Mouse (Mus musculus) hindbrain, embryonic 15.5 days (tissue): Measurements from ENCODE around the gene Tmem222. TPM values are rescaled to one million over a fixed set of nuclear protein-coding genes. Genes with fewer than 3 reads are reported as not detected.
A peak's percentile ranks its signal among the peaks of the same experiment; 100 is the strongest.

Experiments
- ATAC-seq: fragments of 200-750 bp; cut with Nextera tagmentation; 2 replicates; pipeline ENCODE4 v1.8.0; 2017; ENCODE audit warnings: low read depth, moderate number of reproducible peaks, moderate TSS enrichment; ENCODE audit not compliant: low FRiP score
- H3K27ac ChIP-seq: fragments of 300-500 bp; sonication (generic); replicated peaks from 2 replicates; pipeline ENCODE4 v1.5.1; 2015; ENCODE audit warnings: mild to moderate bottlenecking, inconsistent platforms
- H3K27me3 ChIP-seq: fragments of 300-500 bp; sonication (generic); 2 replicates; pipeline ENCODE4 v1.6.1; 2015; ENCODE audit warnings: control low read depth, inconsistent platforms
- H3K36me3 ChIP-seq: fragments of 300-500 bp; sonication (generic); 2 replicates; pipeline ENCODE4 v1.6.1; 2015; ENCODE audit warnings: control low read depth, inconsistent platforms
- H3K4me1 ChIP-seq: fragments of 300-500 bp; sonication (generic); replicated peaks from 2 replicates; pipeline ENCODE4 v1.6.1; 2015; ENCODE audit warnings: control low read depth, inconsistent platforms
- H3K4me2 ChIP-seq: fragments of 300-500 bp; sonication (generic); 2 replicates; pipeline ENCODE4 v1.6.1; 2015; ENCODE audit warnings: moderate library complexity, mild to moderate bottlenecking, inconsistent platforms
- H3K4me3 ChIP-seq: fragments of 300-500 bp; sonication (generic); 2 replicates; pipeline ENCODE4 v1.5.1; 2015; ENCODE audit warnings: mild to moderate bottlenecking, inconsistent platforms
- H3K9ac ChIP-seq: fragments of 300-500 bp; sonication (generic); 2 replicates; pipeline ENCODE4 v1.6.1; 2015; ENCODE audit warnings: inconsistent platforms
- H3K9me3 ChIP-seq: fragments of 300-500 bp; sonication (generic); 2 replicates; pipeline ENCODE4 v1.6.1; 2016; ENCODE audit warnings: control low read depth, inconsistent platforms
- WGBS: fragments of 180-500 bp; shearing (Covaris S2); methylation state at CpG from one replicate; pipeline ENCODE4 v1.1.7; 2015; 5-methylcytosine and 5-hydroxymethylcytosine counted together
- polyA plus RNA-seq: library from polyadenylated mRNA; unstranded; fragments of >200 nt; fragmentation: Nextera tagmentation; extraction: Ambion mirVana; gene quantifications from 2 replicates; pipeline ENCODE4 v1.2.1, GENCODE M21; 2015

Gene Tmem222
- polyA plus RNA-seq: 109 and 121 TPM in 2 replicates

GRCm38 (mm10) chr4:133277104-133278026, at the start of gene Tmem222:
TSS of gene Tmem222 (minus strand) at chr4:133277792.
- peak within 1 kb of the TSS; percentile 85 for H3K4me2 ChIP-seq
- no peaks in the 10 kb centered on the region for H3K9me3 ChIP-seq
- H3K27me3 ChIP-seq: no peaks in the 10 kb centered on the region
- peak within 1 kb of the TSS; percentile 95 for H3K27ac ChIP-seq
- peaks cover 26% of the 10 kb centered on the region for H3K4me1 ChIP-seq
- WGBS: 0% methylated on average over 73 of the region's 73 CpGs
- H3K9ac ChIP-seq: peak within 1 kb of the TSS; percentile 91
- ATAC-seq: peak; percentile 93
- no peaks in the 10 kb centered on the region for H3K36me3 ChIP-seq
- peak within 1 kb of the TSS; percentile 95 for H3K4me3 ChIP-seq

DNA sequence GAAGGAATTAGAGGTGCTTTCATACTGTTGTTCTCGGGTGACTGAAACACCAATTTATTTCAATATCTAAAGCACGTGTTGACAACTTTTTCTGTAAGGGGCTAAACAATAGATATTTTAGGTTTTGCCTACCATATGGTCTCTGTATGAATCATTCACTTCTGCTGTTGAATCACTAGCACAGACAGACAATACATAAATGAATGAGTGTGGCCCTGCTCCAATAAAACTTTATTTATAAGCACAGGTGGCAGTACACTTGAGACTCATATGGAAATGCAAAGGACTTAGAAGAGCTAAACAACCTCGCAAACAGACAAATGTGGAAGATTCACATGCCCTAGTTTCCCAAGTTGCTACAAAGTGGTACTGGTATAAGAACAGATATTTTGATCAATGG, 42.1 kb upstream of the Tmem222 start:
- Histone ChIP-seq H3K36me3 (peaks cover 3% of the 10 kb centered on the region; the same call in 1 of the 2 replicates), H3K4me1 (no peaks in the 10 kb centered on the region), H3K4me3 (no peak overlapping the region), H3K4me2 (no peak overlapping the region), H3K9ac (no peak overlapping the region), H3K9me3 (no peaks in the 10 kb centered on the region), H3K27me3 (no peaks in the 10 kb centered on the region), H3K27ac (no peak overlapping the region)
- WGBS: 98% methylated on average over 3 of the region's 3 CpGs
- ATAC-seq: no peak

GRCm38 (mm10) chr4:133315991-133316390, 38.4 kb upstream of the Tmem222 start:
- ATAC-seq: no peak
- H3K36me3 ChIP-seq: 0 out of 2 replicates have a peak, but pooled peaks cover 3% of the 10 kb centered on the region

GRCm38 (mm10) chr4:133314896-133315295, 37.3 kb upstream of the Tmem222 start:
- Histone ChIP-seq H3K4me1 (no peaks in the 10 kb centered on the region), H3K9ac (no peak overlapping the region), H3K36me3 (0 out of 2 replicates have a peak, but pooled peaks cover 3% of the 10 kb centered on the region), H3K4me3 (no peak overlapping the region), H3K27me3 (no peaks in the 10 kb centered on the region), H3K9me3 (no peaks in the 10 kb centered on the region), H3K27ac (no peak overlapping the region), H3K4me2 (no peak overlapping the region)
- no peak for ATAC-seq
- 73% methylated on average over 8 of the region's 8 CpGs for WGBS

More at GRCm38 (mm10) chr4:133315991-133316390, 38.4 kb upstream of the Tmem222 start:
- H3K27me3 ChIP-seq: no peaks in the 10 kb centered on the region
- no peaks in the 10 kb centered on the region for H3K9me3 ChIP-seq
- H3K9ac ChIP-seq: no peak overlapping the region
- WGBS: 95% methylated on average over 5 of the region's 5 CpGs
- H3K27ac ChIP-seq: no peak overlapping the region
- no peak overlapping the region for H3K4me2 ChIP-seq
- no peaks in the 10 kb centered on the region for H3K4me1 ChIP-seq
- H3K4me3 ChIP-seq: no peak overlapping the region

- Histone ChIP-seq H3K36me3 (peaks cover 8% of the 10 kb centered on the region; the same call in 1 of the 2 replicates), H3K9ac (no peak overlapping the region), H3K27me3 (no peaks in the 10 kb centered on the region), H3K4me1 (no peaks in the 10 kb centered on the region), H3K4me3 (no peak overlapping the region), H3K9me3 (no peaks in the 10 kb centered on the region), H3K4me2 (no peak overlapping the region), H3K27ac (no peak overlapping the region)
- no peak for ATAC-seq
- 0% methylated on average over 3 of the region's 3 CpGs for WGBS
Observed at GRCm38 (mm10) chr4:133309948-133310347, 32.4 kb upstream of the Tmem222 start.

DNA sequence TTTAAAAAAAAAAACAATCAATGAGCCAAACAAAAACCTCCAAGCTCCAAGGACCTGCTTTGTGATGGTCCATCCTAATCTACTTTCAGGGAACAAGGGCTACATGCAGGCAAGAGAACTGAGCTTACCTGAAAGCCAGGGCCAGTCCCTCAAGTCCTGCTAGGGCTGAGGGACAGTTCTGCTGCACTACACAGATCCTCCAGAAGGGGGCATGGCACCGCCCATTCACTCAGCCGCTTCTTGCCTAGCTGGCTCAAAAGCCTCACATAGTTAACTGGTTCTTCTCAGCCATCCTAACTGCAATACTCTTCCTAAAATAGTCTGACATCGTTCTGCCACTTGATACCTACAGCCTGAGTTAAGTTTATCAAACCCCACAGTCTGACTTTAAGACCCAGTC, 29.7 kb upstream of the Tmem222 start:
- Histone ChIP-seq H3K9ac (no peak overlapping the region), H3K27ac (no peak overlapping the region), H3K4me2 (no peak overlapping the region), H3K4me1 (no peaks in the 10 kb centered on the region), H3K9me3 (no peaks in the 10 kb centered on the region), H3K36me3 (peaks cover 22% of the 10 kb centered on the region; the same call in 1 of the 2 replicates), H3K4me3 (no peak overlapping the region), H3K27me3 (no peaks in the 10 kb centered on the region)
- no peak for ATAC-seq
- WGBS: 44% methylated on average over 3 of the region's 3 CpGs

DNA sequence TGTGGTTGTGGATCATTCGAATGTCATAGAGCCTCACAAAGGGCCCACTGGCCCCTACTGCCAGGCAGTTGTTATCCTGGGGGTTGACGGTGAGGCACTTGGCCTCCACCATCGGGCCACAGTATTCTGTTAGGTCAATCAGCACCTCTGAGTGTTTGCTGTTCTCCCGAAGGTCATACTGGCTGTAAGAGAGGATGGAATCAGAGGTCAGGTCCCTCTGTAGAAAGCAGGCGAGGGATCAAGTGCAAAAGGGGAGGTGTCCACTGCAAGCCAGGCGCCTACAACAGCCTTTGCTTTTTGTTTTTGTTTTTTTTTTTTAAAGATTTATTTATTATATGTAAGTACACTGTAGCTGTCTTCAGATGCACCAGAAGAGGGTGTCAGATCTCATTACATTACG, 28.2 kb upstream of the Tmem222 start:
- Histone ChIP-seq H3K36me3 (peaks cover 30% of the 10 kb centered on the region; the same call in 1 of the 2 replicates), H3K4me2 (no peak overlapping the region), H3K4me1 (no peaks in the 10 kb centered on the region; the same call in 1 of the 2 replicates), H3K27me3 (no peaks in the 10 kb centered on the region), H3K9me3 (no peaks in the 10 kb centered on the region), H3K27ac (no peak overlapping the region), H3K9ac (no peak overlapping the region), H3K4me3 (no peak overlapping the region)
- 96% methylated on average over 7 of the region's 7 CpGs for WGBS
- ATAC-seq: no peak

GRCm38 (mm10) chr4:133304770-133305169, 27.2 kb upstream of the Tmem222 start:
- Histone ChIP-seq H3K36me3 (peaks cover 30% of the 10 kb centered on the region; the same call in 1 of the 2 replicates), H3K4me3 (no peak overlapping the region), H3K9me3 (no peaks in the 10 kb centered on the region), H3K9ac (no peak overlapping the region), H3K4me1 (peaks cover 10% of the 10 kb centered on the region), H3K4me2 (no peak overlapping the region), H3K27me3 (no peaks in the 10 kb centered on the region), H3K27ac (no peak overlapping the region)
- WGBS: 95% methylated on average over 7 of the region's 7 CpGs
- no peak for ATAC-seq

GRCm38 (mm10) chr4:133302668-133303067, 25.1 kb upstream of the Tmem222 start:
- Histone ChIP-seq H3K4me1 (peaks cover 31% of the 10 kb centered on the region), H3K9ac (no peak overlapping the region), H3K27me3 (no peaks in the 10 kb centered on the region), H3K4me2 (no peak overlapping the region), H3K4me3 (no peak overlapping the region), H3K36me3 (peaks cover 30% of the 10 kb centered on the region; the same call in 1 of the 2 replicates), H3K27ac (no peak overlapping the region), H3K9me3 (no peaks in the 10 kb centered on the region)
- 86% methylated on average over 5 of the region's 5 CpGs for WGBS
- no peak for ATAC-seq

- Histone ChIP-seq H3K27me3 (no peaks in the 10 kb centered on the region), H3K9me3 (no peaks in the 10 kb centered on the region), H3K9ac (no peak overlapping the region), H3K4me3 (no peak overlapping the region), H3K36me3 (peaks cover 30% of the 10 kb centered on the region; the same call in 1 of the 2 replicates), H3K27ac (no peak overlapping the region), H3K4me1 (peaks cover 35% of the 10 kb centered on the region), H3K4me2 (no peak overlapping the region)
- ATAC-seq: no peak
- 23% methylated on average over 4 of the region's 4 CpGs for WGBS
Observed at GRCm38 (mm10) chr4:133301802-133302201, 24.2 kb upstream of the Tmem222 start.

GRCm38 (mm10) chr4:133300421-133300820, 22.8 kb upstream of the Tmem222 start:
- H3K4me1 ChIP-seq: peaks cover 35% of the 10 kb centered on the region
- H3K9me3 ChIP-seq: no peaks in the 10 kb centered on the region
- no peak for ATAC-seq
- H3K4me3 ChIP-seq: no peak overlapping the region
- WGBS: 71% methylated on average over 11 of the region's 11 CpGs
- H3K4me2 ChIP-seq: no peak overlapping the region
- H3K9ac ChIP-seq: no peak overlapping the region
- H3K27me3 ChIP-seq: no peaks in the 10 kb centered on the region
- H3K36me3 ChIP-seq: peaks cover 35% of the 10 kb centered on the region
- H3K27ac ChIP-seq: peak overlapping the region; percentile 79

GRCm38 (mm10) chr4:133299701-133300100, 22.1 kb upstream of the Tmem222 start:
- Histone ChIP-seq H3K27me3 (no peaks in the 10 kb centered on the region), H3K4me1 (peaks cover 35% of the 10 kb centered on the region), H3K4me2 (no peak overlapping the region), H3K9ac (no peak overlapping the region), H3K36me3 (peaks cover 34% of the 10 kb centered on the region), H3K27ac (peak overlapping the region; percentile 79), H3K9me3 (no peaks in the 10 kb centered on the region), H3K4me3 (no peak overlapping the region)
- peak; percentile 13; the same call in 1 of the 2 replicates for ATAC-seq
- 57% methylated on average over 5 of the region's 5 CpGs for WGBS
